Mouse (Mus musculus): ENCODE data around the gene Immp2l. TPM values are rescaled to one million over a fixed set of nuclear protein-coding genes. Genes with fewer than 3 reads are reported as not detected.

Gene Immp2l
- polyA plus RNA-seq, 1 experiment: 9.6 TPM

DNA sequence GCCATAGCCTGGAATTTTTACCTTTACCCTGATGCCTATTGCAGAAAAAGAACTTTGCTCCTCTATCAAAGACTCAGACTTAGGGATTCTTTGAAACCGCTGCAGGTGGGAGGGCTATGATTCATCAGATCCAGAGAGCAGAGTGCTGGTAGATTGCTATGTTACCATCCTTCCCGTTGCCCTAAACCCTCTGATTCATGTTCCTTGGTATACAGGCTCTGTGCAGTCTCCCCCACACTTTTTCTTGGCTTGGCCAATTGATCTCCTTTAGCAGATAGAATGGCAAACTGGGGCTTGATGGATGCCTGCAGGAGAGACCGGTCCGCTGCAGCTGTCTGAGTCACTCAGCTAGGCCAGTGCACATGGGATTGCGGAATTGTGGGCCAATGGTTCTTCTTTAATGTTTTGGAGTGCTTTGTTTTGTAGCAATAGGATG lies 66.1 kb downstream of the Immp2l start:
- TF ChIP-seq POLR2AphosphoS2 (IDR thresholded peaks at IDR 0.05; ENCODE audit: insufficient read length, low read depth): no peak
- TF ChIP-seq SRF (IDR thresholded peaks at IDR 0.05; ENCODE audit: control insufficient read depth, insufficient read length, low read depth): no peak
- no peak for TF ChIP-seq E2F4 (IDR thresholded peaks at IDR 0.05; ENCODE audit: insufficient read depth)
- no peak for TF ChIP-seq MAX (IDR thresholded peaks at IDR 0.05; ENCODE audit: low read depth)
- TF ChIP-seq POLR2A (IDR thresholded peaks at IDR 0.05; ENCODE audit: insufficient read length, low read depth): no peak
- TF ChIP-seq MYOD1 (IDR thresholded peaks at IDR 0.05; ENCODE audit: control insufficient read depth in 1 of 3, insufficient read length in 2 of 3, low read depth in 2 of 3): peak; percentile 96 to 99 (median 99)
- peak; percentile 85 for TF ChIP-seq TCF12 (IDR thresholded peaks at IDR 0.05; ENCODE audit: insufficient read depth, poor library complexity, severe bottlenecking)
- TF ChIP-seq MYOG (IDR thresholded peaks at IDR 0.05; ENCODE audit: control insufficient read depth in 1 of 3, insufficient read depth in 1 of 3, insufficient read length in 2 of 3, low read depth in 2 of 3): no peak
- peak; percentile 77 for TF ChIP-seq CEBPB (IDR thresholded peaks at IDR 0.05; ENCODE audit: insufficient read depth, poor library complexity, severe bottlenecking)
- peak; percentile 82 for TF ChIP-seq TCF3 (IDR thresholded peaks at IDR 0.05; ENCODE audit: insufficient read length, low read depth)
- TF ChIP-seq USF1 (IDR thresholded peaks at IDR 0.05; ENCODE audit: low read depth): no peak
- TF ChIP-seq REST (IDR thresholded peaks at IDR 0.05; ENCODE audit: insufficient read depth, insufficient read length): no peak
- Histone ChIP-seq H3K79me2 (ENCODE audit: control insufficient read depth, insufficient read depth) (no peaks in the 10 kb centered on the region), H3K36me3 (ENCODE audit: control insufficient read depth, insufficient read depth) (no peaks in the 10 kb centered on the region), H3K4me2 (ENCODE audit: low read depth) (peak overlapping the region; percentile 53), H3ac (ENCODE audit: control insufficient read depth, insufficient read length) (no peak overlapping the region), H3K4me3 (no peak overlapping the region), H3K27me3 (ENCODE audit: control insufficient read depth, insufficient read depth, insufficient read length) (no peaks in the 10 kb centered on the region)

DNA sequence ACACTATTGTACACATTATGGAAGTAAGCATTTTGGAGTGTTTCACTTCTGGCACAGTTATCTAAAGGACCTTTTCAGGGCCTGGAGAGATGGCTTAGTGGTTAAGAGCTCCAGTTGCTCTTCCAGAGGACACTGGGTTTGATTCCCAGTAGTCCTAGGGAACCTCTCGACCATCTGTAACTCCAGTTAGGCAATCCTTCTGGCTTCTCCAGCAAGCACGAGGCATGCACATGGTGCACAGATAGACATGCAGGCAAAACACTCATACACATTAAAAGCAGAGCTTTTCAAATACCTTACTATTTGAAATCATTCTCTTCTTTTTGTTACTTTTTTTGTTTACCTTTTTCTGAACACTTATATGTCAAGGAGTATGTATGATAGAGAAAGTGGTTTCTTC lies 66.9 kb downstream of the Immp2l start:
- no peaks in the 10 kb centered on the region for H3K36me3 ChIP-seq (ENCODE audit: control insufficient read depth, insufficient read depth)
- TF ChIP-seq CEBPB (IDR thresholded peaks at IDR 0.05; ENCODE audit: insufficient read depth, poor library complexity, severe bottlenecking) (0 out of 2 replicates have a peak, but pooled peaks have one; percentile 59), TCF12 (IDR thresholded peaks at IDR 0.05; ENCODE audit: insufficient read depth, poor library complexity, severe bottlenecking) (no peak), MAX (IDR thresholded peaks at IDR 0.05; ENCODE audit: low read depth) (no peak), E2F4 (IDR thresholded peaks at IDR 0.05; ENCODE audit: insufficient read depth) (no peak), POLR2A (IDR thresholded peaks at IDR 0.05; ENCODE audit: insufficient read length, low read depth) (no peak)
- no peak overlapping the region for H3ac ChIP-seq (ENCODE audit: control insufficient read depth, insufficient read length)
- H3K4me3 ChIP-seq: no peak overlapping the region
- no peaks in the 10 kb centered on the region for H3K79me2 ChIP-seq (ENCODE audit: control insufficient read depth, insufficient read depth)
- no peaks in the 10 kb centered on the region for H3K27me3 ChIP-seq (ENCODE audit: control insufficient read depth, insufficient read depth, insufficient read length)
- H3K4me2 ChIP-seq (ENCODE audit: low read depth): peak overlapping the region; percentile 53

DNA sequence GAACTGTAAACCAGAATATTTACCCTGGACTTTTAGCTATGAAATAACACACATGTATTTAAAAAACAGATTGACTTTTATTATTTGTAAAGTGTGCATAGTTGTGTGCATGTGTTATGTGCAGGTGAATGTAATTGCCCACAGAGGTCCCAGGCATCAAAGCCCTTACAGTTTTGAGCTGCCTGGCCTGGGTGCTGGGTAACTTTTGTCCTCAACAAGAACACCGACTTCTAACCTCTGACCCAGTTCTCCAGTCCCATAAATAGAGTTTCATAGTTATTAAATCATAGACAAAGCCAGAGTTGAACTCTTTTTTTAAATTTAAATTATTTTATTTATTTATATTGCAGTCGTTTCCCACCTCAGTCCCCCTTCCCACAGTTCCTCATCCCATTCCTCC lies 67.4 kb downstream of the Immp2l start:
- Histone ChIP-seq H3K4me3 (no peak overlapping the region), H3K4me2 (ENCODE audit: low read depth) (no peak overlapping the region), H3ac (ENCODE audit: control insufficient read depth, insufficient read length) (no peak overlapping the region), H3K36me3 (ENCODE audit: control insufficient read depth, insufficient read depth) (no peaks in the 10 kb centered on the region), H3K79me2 (ENCODE audit: control insufficient read depth, insufficient read depth) (no peaks in the 10 kb centered on the region), H3K27me3 (ENCODE audit: control insufficient read depth, insufficient read depth, insufficient read length) (no peaks in the 10 kb centered on the region)
- TF ChIP-seq SRF (IDR thresholded peaks at IDR 0.05; ENCODE audit: control insufficient read depth, insufficient read length, low read depth) (no peak), E2F4 (IDR thresholded peaks at IDR 0.05; ENCODE audit: insufficient read depth) (no peak), USF1 (IDR thresholded peaks at IDR 0.05; ENCODE audit: low read depth) (no peak), CEBPB (IDR thresholded peaks at IDR 0.05; ENCODE audit: insufficient read depth, poor library complexity, severe bottlenecking) (no peak), REST (IDR thresholded peaks at IDR 0.05; ENCODE audit: insufficient read depth, insufficient read length) (no peak)

DNA sequence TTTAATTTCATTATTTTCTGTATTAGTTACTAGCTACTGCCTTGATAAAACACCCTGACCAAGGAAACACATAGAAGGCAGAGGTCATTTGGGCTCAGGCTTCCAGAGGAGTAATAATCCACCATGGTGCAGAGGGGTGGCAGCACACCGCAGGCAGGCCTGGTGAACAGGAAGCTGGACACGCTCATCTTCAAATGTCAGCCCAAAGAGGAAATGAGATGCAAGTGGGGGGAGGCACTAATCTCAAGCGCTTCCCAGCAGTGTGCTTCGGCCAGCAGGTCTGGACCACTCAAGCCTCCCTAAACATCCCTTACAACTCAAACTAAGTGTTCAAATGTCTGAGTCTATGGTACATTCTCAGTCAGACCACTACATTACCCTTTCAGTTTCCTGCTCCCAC lies 72.2 kb downstream of the Immp2l start:
- Histone ChIP-seq H3K4me3 (no peak overlapping the region), H3K79me2 (ENCODE audit: control insufficient read depth, insufficient read depth) (no peaks in the 10 kb centered on the region), H3K36me3 (ENCODE audit: control insufficient read depth, insufficient read depth) (no peaks in the 10 kb centered on the region), H3K27me3 (ENCODE audit: control insufficient read depth, insufficient read depth, insufficient read length) (no peaks in the 10 kb centered on the region), H3K4me2 (ENCODE audit: low read depth) (no peak overlapping the region), H3ac (ENCODE audit: control insufficient read depth, insufficient read length) (no peak overlapping the region)
- TF ChIP-seq TCF12 (IDR thresholded peaks at IDR 0.05; ENCODE audit: insufficient read depth, poor library complexity, severe bottlenecking) (no peak), SRF (IDR thresholded peaks at IDR 0.05; ENCODE audit: control insufficient read depth, insufficient read length, low read depth) (no peak), CEBPB (IDR thresholded peaks at IDR 0.05; ENCODE audit: insufficient read depth, poor library complexity, severe bottlenecking) (no peak), TCF3 (IDR thresholded peaks at IDR 0.05; ENCODE audit: insufficient read length, low read depth) (no peak), POLR2A (IDR thresholded peaks at IDR 0.05; ENCODE audit: insufficient read length, low read depth) (no peak), POLR2AphosphoS2 (IDR thresholded peaks at IDR 0.05; ENCODE audit: insufficient read length, low read depth) (no peak), MYOD1 (IDR thresholded peaks at IDR 0.05; ENCODE audit: control insufficient read depth in 1 of 3, insufficient read length in 2 of 3, low read depth in 2 of 3) (no peak), MYOG (IDR thresholded peaks at IDR 0.05; ENCODE audit: control insufficient read depth in 1 of 3, insufficient read depth in 1 of 3, insufficient read length in 2 of 3, low read depth in 2 of 3) (no peak), MAX (IDR thresholded peaks at IDR 0.05; ENCODE audit: low read depth) (no peak), USF1 (IDR thresholded peaks at IDR 0.05; ENCODE audit: low read depth) (no peak), REST (IDR thresholded peaks at IDR 0.05; ENCODE audit: insufficient read depth, insufficient read length) (no peak), E2F4 (IDR thresholded peaks at IDR 0.05; ENCODE audit: insufficient read depth) (no peak)

DNA sequence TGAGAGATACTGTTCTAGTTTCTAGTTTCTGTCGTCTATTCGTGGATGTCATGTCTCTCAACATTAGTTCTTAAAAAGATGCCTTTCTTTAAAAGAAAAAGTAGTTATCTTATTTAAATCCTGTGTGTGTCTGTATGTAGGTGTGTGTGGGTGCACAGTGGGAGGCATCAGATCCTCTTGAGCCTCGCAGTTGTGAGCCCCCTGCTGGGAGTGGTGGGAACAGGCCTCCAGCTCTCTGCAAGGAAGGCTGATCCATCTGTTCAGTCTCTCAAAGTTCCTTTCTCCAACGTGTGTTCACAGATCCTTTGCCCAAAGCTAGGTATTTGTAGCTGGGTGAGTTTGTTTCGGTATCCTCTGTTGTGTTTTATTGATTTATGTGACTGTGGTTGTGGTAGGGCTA lies 73.5 kb downstream of the Immp2l start:
- Histone ChIP-seq H3K4me3 (no peak overlapping the region), H3K79me2 (ENCODE audit: control insufficient read depth, insufficient read depth) (no peaks in the 10 kb centered on the region), H3K36me3 (ENCODE audit: control insufficient read depth, insufficient read depth) (no peaks in the 10 kb centered on the region), H3K4me2 (ENCODE audit: low read depth) (no peak overlapping the region), H3K27me3 (ENCODE audit: control insufficient read depth, insufficient read depth, insufficient read length) (no peaks in the 10 kb centered on the region), H3ac (ENCODE audit: control insufficient read depth, insufficient read length) (no peak overlapping the region)
- TF ChIP-seq TCF3 (IDR thresholded peaks at IDR 0.05; ENCODE audit: insufficient read length, low read depth) (no peak), E2F4 (IDR thresholded peaks at IDR 0.05; ENCODE audit: insufficient read depth) (no peak), MYOD1 (IDR thresholded peaks at IDR 0.05; ENCODE audit: control insufficient read depth in 1 of 3, insufficient read length in 2 of 3, low read depth in 2 of 3) (no peak), USF1 (IDR thresholded peaks at IDR 0.05; ENCODE audit: low read depth) (no peak), TCF12 (IDR thresholded peaks at IDR 0.05; ENCODE audit: insufficient read depth, poor library complexity, severe bottlenecking) (no peak), MAX (IDR thresholded peaks at IDR 0.05; ENCODE audit: low read depth) (no peak), POLR2A (IDR thresholded peaks at IDR 0.05; ENCODE audit: insufficient read length, low read depth) (no peak), REST (IDR thresholded peaks at IDR 0.05; ENCODE audit: insufficient read depth, insufficient read length) (no peak), POLR2AphosphoS2 (IDR thresholded peaks at IDR 0.05; ENCODE audit: insufficient read length, low read depth) (no peak), SRF (IDR thresholded peaks at IDR 0.05; ENCODE audit: control insufficient read depth, insufficient read length, low read depth) (no peak), CEBPB (IDR thresholded peaks at IDR 0.05; ENCODE audit: insufficient read depth, poor library complexity, severe bottlenecking) (no peak)

All from myocyte (in vitro differentiated cells).